Mouse (Mus musculus) bone marrow, adult 2 months (tissue): Measurements from ENCODE around the gene Lix1l.

ENCODE experiments used
- CTCF ChIP-seq: fragments of 200-500 bp; IDR thresholded peaks from 2 replicates; pipeline ENCODE4 v1.5.1; 2011; ENCODE audit warnings: low read length, control low read depth; ENCODE audit not compliant: control insufficient read depth, insufficient read depth
- POLR2A ChIP-seq: fragments of 200-500 bp; IDR thresholded peaks from 2 replicates; pipeline ENCODE4 v1.6.1; 2011; ENCODE audit warnings: low read depth, mild to moderate bottlenecking, control low read depth, low read length, borderline replicate concordance; ENCODE audit not compliant: control insufficient read depth

DNA sequence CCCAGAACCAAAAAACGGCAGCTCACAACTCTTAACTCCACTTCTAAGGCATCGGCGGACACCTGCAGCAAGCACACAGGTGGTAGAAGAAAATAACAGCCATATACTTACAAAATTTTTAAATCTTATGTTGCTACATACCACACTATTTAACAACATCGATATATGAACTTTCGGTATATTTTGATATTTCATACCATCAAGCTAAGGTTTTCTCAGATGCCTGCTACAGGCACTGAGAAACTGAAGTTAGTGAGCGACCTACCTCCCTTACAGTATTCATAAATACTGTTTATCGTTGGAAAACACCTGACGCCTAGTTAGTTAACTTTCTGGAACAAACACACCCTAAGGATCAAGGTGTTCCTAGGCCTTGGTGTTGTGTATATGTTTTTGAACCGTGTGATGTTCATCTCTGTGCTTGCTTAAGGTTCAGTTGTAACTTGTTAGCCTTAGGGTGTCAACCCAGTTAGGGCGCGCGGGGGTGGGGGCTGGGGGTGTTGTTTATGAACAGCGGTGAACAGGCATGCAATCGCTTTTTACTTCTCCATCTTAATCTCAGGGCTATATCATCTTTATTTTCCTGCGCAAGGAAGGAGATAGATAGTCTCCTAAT is 44.8 kb upstream of the Lix1l start:
- TF ChIP-seq CTCF, result no peak
- no peak for TF ChIP-seq POLR2A
